Mouse (Mus musculus) brown adipose tissue, adult 24 weeks (tissue): ENCODE data around the gene Oasl2. TPM values are rescaled to one million over a fixed set of nuclear protein-coding genes. Genes with fewer than 3 reads are reported as not detected.

ENCODE experiments used
- polyA plus RNA-seq: library from polyadenylated mRNA; stranded (reverse); fragments of >200 nt; gene quantifications from 2 replicates; pipeline ENCODE4 v1.2.4, GENCODE M21; 2012; ENCODE audit not compliant: missing spikeins, insufficient read depth, insufficient read length

Gene Oasl2
- polyA plus RNA-seq, 1 experiment = 5.9 TPM

Other genes starting within 250 kb of the Oasl2 start
- gene Trpv4, start 238.5 kb upstream of the Oasl2 start, polyA plus RNA-seq = 0.83 and 1.2 TPM in 2 replicates
- 29.8 and 31.9 TPM in 2 replicates for gene Gltp, start 206.0 kb upstream of the Oasl2 start, polyA plus RNA-seq
- 1.5 and 4.4 TPM in 2 replicates for gene Tchp, start 189.2 kb upstream of the Oasl2 start, polyA plus RNA-seq
- 37.1 and 53.8 TPM in 2 replicates for gene Ankrd13a, start 122.3 kb upstream of the Oasl2 start, polyA plus RNA-seq
- 15.1 and 17.6 TPM in 2 replicates for gene Git2, start 121.4 kb upstream of the Oasl2 start, polyA plus RNA-seq
- gene 1500011B03Rik, start 73.5 kb upstream of the Oasl2 start, polyA plus RNA-seq = 2.1 and 5.5 TPM in 2 replicates
- not detected in 2 replicates for gene 4930519G04Rik, start 43.3 kb upstream of the Oasl2 start, polyA plus RNA-seq
- not detected in 2 replicates for gene Gm9936, start 38.3 kb upstream of the Oasl2 start, polyA plus RNA-seq
- gene Oasl1, start 26.3 kb downstream of the Oasl2 start, polyA plus RNA-seq = 1.2 TPM in 1 of 2 replicates, not detected in the other
- gene 2210016L21Rik, start 45.2 kb downstream of the Oasl2 start, polyA plus RNA-seq = 11.2 and 11.3 TPM in 2 replicates
- not detected in 2 replicates for gene Hnf1a, start 74.2 kb downstream of the Oasl2 start, polyA plus RNA-seq
- 15.8 and 15.9 TPM in 2 replicates for gene Sppl3, start 114.2 kb downstream of the Oasl2 start, polyA plus RNA-seq
- gene Gm10401, start 201.4 kb downstream of the Oasl2 start, polyA plus RNA-seq = not detected in 2 replicates
- 345 and 375 TPM in 2 replicates for gene Acads, start 222.4 kb downstream of the Oasl2 start, polyA plus RNA-seq
- 9.4 and 11.0 TPM in 2 replicates for gene Unc119b, start 238.0 kb downstream of the Oasl2 start, polyA plus RNA-seq